Mouse (Mus musculus): ENCODE results near the gene Arhgap24.
"Not testable (repeated sequence)": the region's sequence is repeated elsewhere in the genome, so short reads cannot be mapped to it uniquely, and the experiment has no call there.

Gene Arhgap24

GRCm38 (mm10) chr5:102874605-102875298 is 393.6 kb downstream of the Arhgap24 start:
- DNase-seq (ENCODE audit: low read depth, low spot score): peak; percentile 74

- no peak for DNase-seq (ENCODE audit: low read depth, low spot score)
Observed at GRCm38 (mm10) chr5:102875628-102876027, 394.4 kb downstream of the Arhgap24 start.

GRCm38 (mm10) chr5:102888482-102889162 is 407.4 kb downstream of the Arhgap24 start:
- no peak for DNase-seq (ENCODE audit: low read depth, low spot score)

DNA sequence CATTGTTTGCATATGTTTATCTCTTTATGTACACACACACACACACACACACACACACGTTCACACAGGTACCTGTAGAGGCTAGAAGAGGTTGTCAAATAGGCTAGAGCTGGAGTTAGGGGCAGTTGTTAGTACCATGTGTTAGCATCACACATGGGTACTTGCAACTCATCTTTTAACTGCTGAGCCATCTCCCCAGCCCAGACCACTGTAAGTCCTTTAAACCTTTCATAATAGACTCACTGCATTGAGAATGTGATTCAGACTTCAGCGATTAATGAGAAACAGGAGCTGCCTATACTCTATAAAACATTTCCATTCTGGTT is 407.9 kb downstream of the Arhgap24 start:
- no peak for DNase-seq (ENCODE audit: low read depth, low spot score)

DNA sequence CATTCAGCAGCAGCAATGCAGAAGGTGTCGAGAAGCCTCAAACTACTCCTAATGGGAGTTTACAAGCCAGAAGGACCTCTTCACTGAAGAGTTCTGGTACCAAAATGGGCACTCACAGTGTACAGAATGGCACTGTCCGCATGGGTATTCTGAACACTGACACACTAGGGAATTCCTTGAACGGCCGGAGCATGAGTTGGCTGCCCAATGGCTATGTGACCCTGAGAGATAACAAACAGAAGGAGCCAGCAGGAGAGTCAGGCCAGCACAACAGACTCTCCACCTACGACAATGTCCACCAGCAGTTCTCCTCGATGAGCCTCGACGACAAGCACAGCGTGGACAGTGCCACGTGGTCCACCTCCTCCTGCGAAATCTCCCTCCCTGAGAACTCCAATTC is 411.0 kb downstream of the Arhgap24 start:
- DNase-seq (ENCODE audit: low read depth, low spot score): no peak

DNA sequence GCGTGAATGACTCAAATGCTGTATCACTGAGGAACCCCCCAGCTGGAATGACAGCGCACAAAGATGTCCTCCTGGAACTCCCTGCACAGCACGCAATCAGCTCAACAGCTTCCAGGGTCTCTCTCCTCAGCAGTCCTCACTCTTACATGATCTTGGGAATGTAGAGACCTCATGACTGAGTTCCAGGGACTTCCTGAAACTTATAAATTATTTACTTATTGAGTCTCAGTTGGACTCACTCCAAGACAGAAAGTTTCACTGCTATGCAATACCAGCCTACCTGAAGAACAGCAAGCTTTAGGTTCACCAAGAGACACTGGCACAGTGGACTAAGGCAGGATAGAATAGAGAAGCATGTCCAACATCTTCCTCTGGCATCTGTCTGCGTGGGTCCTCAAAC is 417.1 kb downstream of the Arhgap24 start:
- no peak for DNase-seq (ENCODE audit: low read depth, low spot score)

GRCm38 (mm10) chr5:102899680-102900215 is 418.6 kb downstream of the Arhgap24 start:
- no peak for DNase-seq (ENCODE audit: low read depth, low spot score)

DNA sequence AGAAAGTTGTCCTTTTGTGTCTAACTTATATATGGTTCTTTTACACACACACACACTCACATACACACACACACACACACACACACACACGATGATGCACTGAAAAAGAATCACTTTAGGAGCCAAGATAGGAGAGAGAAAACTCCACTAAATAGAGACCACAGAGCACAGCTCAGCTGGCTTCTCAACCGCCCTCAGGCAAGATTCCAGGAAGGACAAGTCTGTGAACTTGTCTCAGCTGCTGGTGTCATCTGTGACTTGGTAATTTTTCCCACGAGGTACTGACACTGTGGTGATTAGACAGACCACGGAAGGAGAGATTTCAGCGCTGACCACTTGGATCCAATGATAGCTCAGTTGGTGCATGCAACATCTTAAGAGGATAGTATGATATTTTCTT is 420.0 kb downstream of the Arhgap24 start:
- DNase-seq (ENCODE audit: low read depth, low spot score): no peak

DNA sequence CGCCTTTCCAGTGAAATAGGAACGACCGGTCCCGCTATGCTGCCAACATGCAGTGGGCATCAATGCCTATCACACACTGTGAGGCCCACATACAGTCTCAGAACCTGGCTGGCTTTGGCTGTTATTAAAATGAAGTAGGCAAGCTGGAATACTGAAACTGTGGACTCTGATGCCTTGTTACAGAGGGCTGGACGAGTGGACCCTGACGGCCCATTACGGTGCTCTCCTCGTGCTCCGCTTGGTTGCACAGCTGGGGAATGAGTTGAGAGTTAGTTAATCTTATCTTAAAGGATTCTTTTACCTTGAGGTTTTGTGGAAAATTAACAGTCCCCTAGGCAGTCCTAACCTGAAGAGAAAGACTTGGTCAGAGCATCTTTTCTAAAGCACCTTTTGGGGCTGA is 422.3 kb downstream of the Arhgap24 start:
- no peak for DNase-seq (ENCODE audit: low read depth, low spot score)

DNA sequence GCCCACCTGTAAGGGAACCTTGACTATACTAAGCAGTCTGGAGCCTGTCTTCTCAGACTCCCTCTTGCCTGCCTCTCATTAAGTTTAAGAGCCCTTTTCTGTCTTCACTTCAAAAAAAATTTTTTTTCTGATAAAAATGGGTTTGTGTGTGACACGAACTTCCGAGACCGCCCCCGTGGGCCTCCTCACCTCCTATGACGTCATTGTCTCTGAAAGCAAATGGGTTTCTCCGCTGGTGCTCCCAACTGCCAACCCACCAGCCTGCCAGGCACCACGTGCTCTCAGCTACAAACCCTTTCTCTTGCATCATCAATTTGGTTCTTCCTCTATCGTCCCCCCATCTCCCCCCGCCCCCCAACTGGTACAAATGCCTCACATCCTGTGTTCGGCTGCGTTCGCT is 422.9 kb downstream of the Arhgap24 start:
- DNase-seq (ENCODE audit: low read depth, low spot score): no peak

GRCm38 (mm10) chr5:102905441-102906211 is 424.4 kb downstream of the Arhgap24 start:
- DNase-seq (ENCODE audit: low read depth, low spot score): no peak

GRCm38 (mm10) chr5:102920199-102920598 is 439.0 kb downstream of the Arhgap24 start:
- no peak for DNase-seq (ENCODE audit: low read depth, low spot score)

GRCm38 (mm10) chr5:102926786-102927185 is 445.6 kb downstream of the Arhgap24 start:
- no peak for DNase-seq (ENCODE audit: low read depth, low spot score)

GRCm38 (mm10) chr5:102930161-102930560 is 449.0 kb downstream of the Arhgap24 start:
- no peak for DNase-seq (ENCODE audit: low read depth, low spot score)

DNA sequence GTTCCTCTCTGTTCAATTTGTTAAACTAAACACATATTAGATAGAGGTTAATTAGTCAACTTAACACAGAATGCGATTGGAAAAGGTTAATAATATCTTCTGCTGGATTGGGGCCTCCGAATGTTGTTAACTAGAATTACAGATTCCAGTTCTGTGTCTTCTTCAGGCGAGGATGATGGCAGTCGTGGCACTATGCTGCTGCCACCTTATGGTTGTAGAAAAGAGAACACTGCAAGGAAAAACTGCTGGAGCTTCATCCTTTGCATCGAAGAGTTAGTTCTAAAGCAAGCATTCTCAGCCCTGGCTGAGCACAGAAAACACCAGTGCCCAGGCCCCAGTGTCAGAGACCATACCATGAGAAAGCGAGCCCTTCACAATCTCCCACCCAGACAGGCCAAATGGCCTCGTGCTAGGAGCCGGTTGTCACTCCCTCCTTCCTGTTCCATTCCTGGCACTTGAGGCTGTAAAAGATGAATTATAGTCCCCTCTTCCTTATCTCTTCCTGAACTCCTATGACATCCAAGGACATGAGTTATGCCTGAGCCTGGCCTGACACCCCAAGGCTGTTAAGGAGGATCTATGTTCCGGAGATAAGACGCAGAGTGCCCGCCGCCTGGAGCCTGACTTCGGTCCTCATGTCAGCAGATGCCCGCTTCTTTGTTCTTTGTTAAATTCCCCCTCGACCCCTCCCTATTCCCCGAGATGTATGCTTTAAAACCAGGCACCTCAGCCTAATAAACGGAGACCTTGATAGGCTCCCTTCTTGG is 462.9 kb downstream of the Arhgap24 start:
- DNase-seq (ENCODE audit: low read depth, low spot score): not testable (repeated sequence)

DNA sequence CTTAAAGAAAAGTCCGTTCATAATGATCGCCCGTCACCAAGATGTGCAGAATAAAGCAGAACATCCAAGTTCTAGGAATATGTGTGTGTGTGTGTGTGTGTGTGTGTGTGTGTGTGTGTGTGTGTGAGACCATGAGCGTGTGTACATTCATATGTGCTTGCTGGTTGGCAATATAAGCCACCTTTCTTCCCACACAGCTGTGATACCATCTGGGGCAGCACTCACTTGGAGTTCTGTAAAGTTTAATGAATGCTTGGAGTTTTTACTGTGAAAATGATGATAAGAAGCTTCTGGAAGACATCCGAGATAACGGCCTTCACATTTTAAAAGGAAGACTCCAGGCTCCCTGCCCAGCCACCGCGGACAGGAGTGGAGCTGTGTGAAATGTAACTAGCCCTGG is 465.4 kb downstream of the Arhgap24 start:
- DNase-seq (ENCODE audit: low read depth, low spot score): no peak

DNA sequence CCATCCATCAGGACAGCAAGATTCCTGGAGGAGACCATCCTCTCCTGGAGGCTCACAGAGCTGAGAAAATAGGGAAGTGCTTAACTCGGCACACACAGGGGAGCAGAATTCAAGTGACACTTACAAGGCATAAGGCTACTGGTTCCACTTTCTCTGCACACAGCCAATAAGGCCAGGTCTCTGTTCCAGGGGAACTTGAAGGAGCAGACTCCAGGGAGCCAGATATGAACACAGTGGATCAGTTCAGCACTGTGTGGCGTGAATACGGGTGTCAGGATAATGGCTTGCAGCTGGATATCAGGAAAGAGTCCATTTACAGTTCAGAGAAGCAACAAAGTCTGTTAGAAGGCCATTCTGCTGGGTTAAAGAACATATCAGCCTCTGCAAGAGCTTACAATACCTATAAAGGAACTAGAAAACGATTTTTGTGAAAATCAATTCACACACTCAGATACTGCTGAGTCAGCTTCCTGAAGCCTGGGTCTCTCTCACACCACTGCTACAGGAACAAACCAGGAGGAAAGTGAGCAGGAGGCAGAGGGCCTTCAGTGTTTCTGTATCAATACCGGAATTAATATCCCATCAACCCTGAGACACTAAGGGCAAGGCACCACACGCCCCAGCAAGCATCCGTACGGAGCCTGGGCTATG is 466.0 kb downstream of the Arhgap24 start:
- peak; percentile 3 for DNase-seq (ENCODE audit: low read depth, low spot score)

Data from forelimb bud, embryonic 11.5 days (tissue).